Mouse (Mus musculus) testis, adult 2 months (tissue): ENCODE data around the gene Sars. TPM values are rescaled to one million over a fixed set of nuclear protein-coding genes. Genes with fewer than 3 reads are reported as not detected.
A peak's percentile ranks its signal among the peaks of the same experiment; 100 is the strongest.

Source experiments
- H3K27ac ChIP-seq: fragments of 200-500 bp; 2 replicates; pipeline ENCODE4 v1.5.1; 2012; ENCODE audit warnings: low read depth, low read length; ENCODE audit not compliant: control insufficient read depth, insufficient read depth
- H3K27me3 ChIP-seq: fragments of 200-500 bp; 2 replicates; pipeline ENCODE4 v1.6.1; 2012; ENCODE audit warnings: mild to moderate bottlenecking, low read length, moderate library complexity; ENCODE audit not compliant: control insufficient read depth, insufficient read depth
- H3K36me3 ChIP-seq: fragments of 200-500 bp; 2 replicates; pipeline ENCODE4 v1.6.1; 2012; ENCODE audit warnings: mild to moderate bottlenecking, low read length; ENCODE audit not compliant: control insufficient read depth, insufficient read depth
- H3K4me1 ChIP-seq: fragments of 200-500 bp; 2 replicates; pipeline ENCODE4 v1.6.1; 2012; ENCODE audit warnings: low read length; ENCODE audit not compliant: control insufficient read depth, insufficient read depth
- H3K4me3 ChIP-seq: fragments of 200-500 bp; 2 replicates; pipeline ENCODE4 v1.5.1; 2012; ENCODE audit warnings: low read depth, mild to moderate bottlenecking, low read length, moderate library complexity, mixed read lengths; ENCODE audit not compliant: control insufficient read depth
- CTCF ChIP-seq: fragments of 200-500 bp; IDR thresholded peaks from 2 replicates; pipeline ENCODE4 v1.5.1; 2012; ENCODE audit warnings: low read depth, mild to moderate bottlenecking, inconsistent platforms, low read length, moderate library complexity; ENCODE audit not compliant: control insufficient read depth, insufficient read depth, insufficient replicate concordance
- POLR2A ChIP-seq: fragments of 200-500 bp; IDR thresholded peaks from 2 replicates; pipeline ENCODE4 v1.6.1; 2012; ENCODE audit warnings: low read depth, mild to moderate bottlenecking, inconsistent platforms, low read length, moderate library complexity; ENCODE audit not compliant: control insufficient read depth
- polyA plus RNA-seq: library from polyadenylated mRNA; depleted of rRNA; stranded (reverse); fragments of >200 nt; gene quantifications from 2 replicates; pipeline ENCODE4 v1.2.3, GENCODE M21; 2012

Sars gene
- polyA plus RNA-seq, 1 experiment, result 14.4 TPM

- no peak overlapping the region for H3K27ac ChIP-seq
- H3K4me1 ChIP-seq, result peaks cover 5% of the 10 kb centered on the region
- H3K27me3 ChIP-seq, result no peaks in the 10 kb centered on the region
- H3K4me3 ChIP-seq, result no peak overlapping the region
- no peaks in the 10 kb centered on the region; the same call in 1 of the 2 replicates for H3K36me3 ChIP-seq
- TF ChIP-seq CTCF (no peak), POLR2A (no peak)
Observed at GRCm38 (mm10) chr3:108423844-108424801, 20.9 kb downstream of the Sars start.

GRCm38 (mm10) chr3:108423006-108423405 is 22.0 kb downstream of the Sars start:
- peaks cover 5% of the 10 kb centered on the region for H3K4me1 ChIP-seq
- no peaks in the 10 kb centered on the region for H3K36me3 ChIP-seq
- no peaks in the 10 kb centered on the region for H3K27me3 ChIP-seq
- no peak overlapping the region for H3K4me3 ChIP-seq
- no peak overlapping the region for H3K27ac ChIP-seq
- TF ChIP-seq POLR2A (no peak), CTCF (no peak)

GRCm38 (mm10) chr3:108415831-108416223 is 29.2 kb downstream of the Sars start:
- Histone ChIP-seq H3K27ac (no peak overlapping the region), H3K4me1 (peaks cover 21% of the 10 kb centered on the region)
- TF ChIP-seq CTCF, result no peak
- peak; percentile 29; the same call in 1 of the 2 replicates for TF ChIP-seq POLR2A

GRCm38 (mm10) chr3:108414857-108415830 is 29.9 kb downstream of the Sars start, which contains the start of gene Celsr2:
TSS of gene Celsr2 (minus strand) at chr3:108415552.
- Histone ChIP-seq H3K27me3 (no peaks in the 10 kb centered on the region), H3K36me3 (no peaks in the 10 kb centered on the region), H3K4me3 (peak within 1 kb of the TSS; percentile 77), H3K4me1 (peaks cover 21% of the 10 kb centered on the region), H3K27ac (no peak within 1 kb of the TSS; the same call in 1 of the 2 replicates)
- no peak for TF ChIP-seq POLR2A

More at GRCm38 (mm10) chr3:108415831-108416223, 29.2 kb downstream of the Sars start:
- H3K4me3 ChIP-seq, result peak overlapping the region; percentile 77
- H3K36me3 ChIP-seq, result no peaks in the 10 kb centered on the region
- H3K27me3 ChIP-seq, result no peaks in the 10 kb centered on the region

- no peaks in the 10 kb centered on the region for H3K36me3 ChIP-seq
- peaks cover 21% of the 10 kb centered on the region for H3K4me1 ChIP-seq
- TF ChIP-seq CTCF (no peak), POLR2A (no peak; the same call in 1 of the 2 replicates)
- no peak overlapping the region for H3K27ac ChIP-seq
- no peak overlapping the region for H3K4me3 ChIP-seq
- no peaks in the 10 kb centered on the region for H3K27me3 ChIP-seq
Observed at GRCm38 (mm10) chr3:108413634-108414360, 31.2 kb downstream of the Sars start.

- no peak overlapping the region for H3K4me3 ChIP-seq
- peaks cover 26% of the 10 kb centered on the region for H3K4me1 ChIP-seq
- TF ChIP-seq POLR2A (no peak), CTCF (no peak)
- no peak overlapping the region for H3K27ac ChIP-seq
- no peaks in the 10 kb centered on the region for H3K27me3 ChIP-seq
- H3K36me3 ChIP-seq, result no peaks in the 10 kb centered on the region
Observed at GRCm38 (mm10) chr3:108411754-108412121, 33.3 kb downstream of the Sars start.
